Mouse (Mus musculus) stomach, postnatal 0 days (tissue): ENCODE measurements around the gene Pwp2. TPM values are rescaled to one million over a fixed set of nuclear protein-coding genes. Genes with fewer than 3 reads are reported as not detected.

Experiments
- ATAC-seq: fragments of 200-750 bp; cut with Nextera tagmentation; 2 replicates; pipeline ENCODE4 v1.8.0; 2017; ENCODE audit not compliant: low FRiP score, low TSS enrichment
- DNase-seq: peaks from one replicate; pipeline ENCODE4 v3.0.0-alpha.2; 2016; ENCODE audit warnings: low spot score
- H3K27ac ChIP-seq: fragments of 300-500 bp; sonication (generic); replicated peaks from 2 replicates; pipeline ENCODE4 v1.5.1; 2014; ENCODE audit warnings: mild to moderate bottlenecking, control low read depth
- H3K27me3 ChIP-seq: fragments of 300-500 bp; sonication (generic); 2 replicates; pipeline ENCODE4 v1.6.1; 2014; ENCODE audit warnings: low read length; ENCODE audit not compliant: control insufficient read depth, insufficient read depth
- H3K36me3 ChIP-seq: fragments of 300-500 bp; sonication (generic); 2 replicates; pipeline ENCODE4 v1.6.1; 2014; ENCODE audit warnings: low read length, mixed read lengths; ENCODE audit not compliant: control insufficient read depth, insufficient read depth
- H3K4me1 ChIP-seq: fragments of 300-500 bp; sonication (generic); replicated peaks from 2 replicates; pipeline ENCODE4 v1.6.1; 2014; ENCODE audit warnings: antibody characterized with exemption; ENCODE audit not compliant: control insufficient read depth, insufficient read depth
- H3K4me2 ChIP-seq: fragments of 300-500 bp; sonication (generic); replicated peaks from 2 replicates; pipeline ENCODE4 v1.6.1; 2014; ENCODE audit warnings: low read depth, mild to moderate bottlenecking, control low read depth, moderate library complexity
- H3K4me3 ChIP-seq: fragments of 300-500 bp; sonication (generic); 2 replicates; pipeline ENCODE4 v1.5.1; 2014; ENCODE audit warnings: low read depth, low read length, control low read depth
- H3K9ac ChIP-seq: fragments of 300-500 bp; sonication (generic); 2 replicates; pipeline ENCODE4 v1.6.1; 2014; ENCODE audit warnings: mild to moderate bottlenecking, low read length, control low read depth, mixed read lengths
- H3K9me3 ChIP-seq: fragments of 300-500 bp; sonication (generic); 2 replicates; pipeline ENCODE4 v1.6.1; 2016; ENCODE audit warnings: low read length; ENCODE audit not compliant: control insufficient read depth
- CTCF ChIP-seq: IDR thresholded peaks from 2 replicates; pipeline ENCODE4 v1.5.1; 2016; ENCODE audit warnings: antibody characterized with exemption, low read depth, mild to moderate bottlenecking, moderate library complexity
- EP300 ChIP-seq: optimal IDR thresholded peaks from 2 replicates; pipeline ENCODE3; 2016; ENCODE audit warnings: antibody characterized with exemption
- WGBS: fragments of 180-500 bp; shearing (Covaris S2); extraction: QIAGEN DNeasy Blood & Tissue Kit; methylation state at CpG from one replicate; pipeline ENCODE4 v1.1.7; 2014; 5-methylcytosine and 5-hydroxymethylcytosine counted together
- polyA plus RNA-seq: library from polyadenylated mRNA; unstranded; fragments of >200 nt; fragmentation: Nextera tagmentation; extraction: Ambion mirVana; gene quantifications from 2 replicates; pipeline ENCODE4 v1.2.1, GENCODE M21; 2015

Gene Pwp2
- polyA plus RNA-seq, 1 experiment from 2014 or later = 6.2 TPM

DNA sequence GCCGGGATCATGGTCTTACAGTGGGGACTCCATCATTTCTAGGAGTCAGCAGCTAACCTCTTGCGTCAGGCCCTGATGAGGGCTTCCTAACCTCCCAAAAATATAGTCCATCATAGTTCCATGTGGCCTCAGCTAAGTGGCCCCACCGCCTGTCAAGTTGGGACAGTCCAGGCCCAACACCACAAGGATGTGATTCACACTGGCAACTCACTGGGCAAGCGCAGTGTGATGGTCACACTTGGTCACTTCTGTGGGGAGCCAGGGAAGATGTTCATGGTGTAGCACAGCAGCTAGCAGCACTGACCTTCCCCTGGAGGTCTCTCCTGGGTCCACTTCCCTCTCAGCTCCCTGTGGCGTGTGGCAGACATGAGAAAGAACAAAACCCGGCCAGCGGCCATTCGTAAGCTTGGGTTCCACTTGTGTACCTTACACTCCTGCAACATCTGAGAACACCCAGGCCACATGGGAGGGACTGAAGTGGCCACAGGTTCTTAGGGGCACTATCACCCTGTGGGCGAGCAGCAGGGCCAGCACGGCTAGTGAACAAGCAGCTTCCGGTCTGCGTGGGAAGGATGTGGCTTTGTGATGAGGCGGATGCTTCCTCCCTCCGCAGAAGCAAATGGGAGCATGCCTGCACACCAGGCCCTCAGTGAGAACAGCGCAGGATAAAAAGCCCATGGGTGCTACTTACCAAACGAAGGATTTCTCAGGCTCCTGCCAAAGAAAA lies 24.4 kb downstream of the Pwp2 start:
- Histone ChIP-seq H3K9me3 (no peaks in the 10 kb centered on the region), H3K27me3 (no peaks in the 10 kb centered on the region), H3K4me1 (0 out of 2 replicates have a peak, but pooled peaks cover 3% of the 10 kb centered on the region), H3K9ac (no peak overlapping the region), H3K4me3 (no peak overlapping the region), H3K36me3 (peaks cover 11% of the 10 kb centered on the region), H3K27ac (no peak overlapping the region), H3K4me2 (no peak overlapping the region)
- WGBS = 85% methylated on average over 16 of the region's 16 CpGs
- ATAC-seq = no peak
- no peak for TF ChIP-seq CTCF
- no peak for DNase-seq

DNA sequence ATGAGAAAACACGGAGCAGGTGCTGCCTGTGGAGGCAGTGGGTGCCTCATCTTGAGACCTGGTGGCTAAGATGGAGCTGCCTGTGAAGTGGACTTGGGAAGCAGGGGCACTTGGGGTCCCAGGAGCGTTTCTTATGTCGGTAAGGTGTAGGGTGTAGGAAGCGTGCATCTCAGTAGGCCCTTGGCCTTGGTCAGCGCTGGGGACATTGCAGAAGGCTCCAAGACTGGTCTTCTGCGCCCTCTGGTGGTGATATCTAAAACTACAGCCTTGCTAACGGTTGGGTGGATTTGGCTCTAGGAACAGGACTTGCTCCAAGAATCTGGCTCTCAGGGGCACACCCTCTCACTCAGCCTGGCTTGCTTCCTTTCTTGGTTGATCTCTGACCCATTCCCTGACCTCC lies 25.0 kb downstream of the Pwp2 start:
- H3K4me3 ChIP-seq = no peak overlapping the region

DNA sequence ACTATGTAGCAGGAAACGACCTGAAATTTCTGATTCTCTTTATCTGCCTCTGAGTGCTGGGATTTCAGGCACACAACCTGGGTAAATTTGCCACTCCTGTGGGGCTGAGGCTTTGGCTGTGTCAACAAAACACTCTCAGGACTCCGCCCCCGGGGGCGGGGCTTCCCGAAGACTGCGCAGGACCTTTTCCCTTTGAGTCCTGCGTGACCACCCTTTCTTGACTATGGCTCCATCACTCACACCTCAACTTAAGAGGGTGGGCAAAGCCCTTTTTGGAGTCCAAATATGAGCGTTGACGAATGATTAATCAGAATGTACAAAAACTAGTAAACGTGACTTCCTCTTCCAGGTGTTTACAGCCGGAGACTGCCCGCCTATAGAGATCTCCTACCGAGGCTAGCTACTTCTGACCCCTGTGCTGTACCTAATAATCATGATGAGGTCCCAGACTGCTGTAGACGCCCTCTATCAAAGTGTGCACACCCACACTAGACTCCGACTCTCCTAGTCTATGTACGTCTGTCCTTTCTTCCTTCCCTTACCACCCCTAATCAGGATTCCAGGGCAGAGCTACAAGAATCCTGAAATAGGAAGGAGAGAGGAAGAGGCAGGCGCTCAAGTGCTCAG lies 25.6 kb downstream of the Pwp2 start:
- peak overlapping the region; percentile 72 for H3K27ac ChIP-seq
- H3K27me3 ChIP-seq = no peaks in the 10 kb centered on the region
- H3K9ac ChIP-seq = no peak overlapping the region
- H3K4me2 ChIP-seq = peak overlapping the region; percentile 2
- peak; percentile 68 for ATAC-seq
- H3K4me3 ChIP-seq = peak overlapping the region; percentile 0; the same call in 1 of the 2 replicates
- 11% methylated on average over 17 of the region's 17 CpGs for WGBS
- DNase-seq = peak; percentile 90
- peaks cover 9% of the 10 kb centered on the region for H3K36me3 ChIP-seq
- H3K4me1 ChIP-seq = 0 out of 2 replicates have a peak, but pooled peaks cover 3% of the 10 kb centered on the region
- no peaks in the 10 kb centered on the region for H3K9me3 ChIP-seq
- no peak for TF ChIP-seq EP300
- TF ChIP-seq CTCF = no peak

More for the DNA sequence above, 25.0 kb downstream of the Pwp2 start:
- TF ChIP-seq EP300 (no peak), CTCF (peak; percentile 97)
- DNase-seq (peak; percentile 87), ATAC-seq (peak; percentile 79)
- H3K4me2 ChIP-seq = peak overlapping the region; percentile 2; the same call in 1 of the 2 replicates
- peak overlapping the region; percentile 72 for H3K27ac ChIP-seq
- 2% methylated on average over 7 of the region's 7 CpGs for WGBS
- H3K9ac ChIP-seq = no peak overlapping the region
- H3K4me1 ChIP-seq = 0 out of 2 replicates have a peak, but pooled peaks cover 3% of the 10 kb centered on the region
- no peaks in the 10 kb centered on the region for H3K27me3 ChIP-seq
- peaks cover 9% of the 10 kb centered on the region for H3K36me3 ChIP-seq
- H3K9me3 ChIP-seq = no peaks in the 10 kb centered on the region

DNA sequence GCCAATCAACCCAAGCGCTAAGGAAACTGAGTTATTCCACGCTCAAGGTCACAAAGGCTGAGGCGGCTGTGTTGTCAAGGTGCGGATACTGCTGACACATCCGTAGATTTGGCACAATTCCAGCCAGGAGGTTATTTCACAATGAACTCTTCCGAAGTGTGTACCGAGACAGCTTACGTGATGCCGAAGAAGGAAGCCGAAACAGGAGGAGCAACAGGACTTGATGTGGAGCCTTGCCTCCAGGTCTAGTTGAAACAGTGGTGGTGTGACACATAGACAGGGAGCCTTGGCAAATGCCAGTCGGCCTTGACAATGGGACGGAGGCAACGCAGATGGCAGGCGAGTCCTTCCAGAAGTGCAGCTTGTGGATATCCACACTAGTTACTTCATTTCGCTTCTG lies 26.9 kb downstream of the Pwp2 start:
- no peak for TF ChIP-seq CTCF
- TF ChIP-seq EP300 = no peak
- peaks cover 7% of the 10 kb centered on the region for H3K36me3 ChIP-seq
- 0 out of 2 replicates have a peak, but pooled peaks cover 3% of the 10 kb centered on the region for H3K4me1 ChIP-seq
- no peak overlapping the region for H3K4me2 ChIP-seq
- H3K4me3 ChIP-seq = no peak overlapping the region
- H3K27me3 ChIP-seq = no peaks in the 10 kb centered on the region
- peak overlapping the region; percentile 35; the same call in 1 of the 2 replicates for H3K27ac ChIP-seq
- DNase-seq = peak; percentile 64
- H3K9me3 ChIP-seq = no peaks in the 10 kb centered on the region
- 51% methylated on average over 15 of the region's 15 CpGs for WGBS
- no peak overlapping the region for H3K9ac ChIP-seq
- ATAC-seq = peak; percentile 19

DNA sequence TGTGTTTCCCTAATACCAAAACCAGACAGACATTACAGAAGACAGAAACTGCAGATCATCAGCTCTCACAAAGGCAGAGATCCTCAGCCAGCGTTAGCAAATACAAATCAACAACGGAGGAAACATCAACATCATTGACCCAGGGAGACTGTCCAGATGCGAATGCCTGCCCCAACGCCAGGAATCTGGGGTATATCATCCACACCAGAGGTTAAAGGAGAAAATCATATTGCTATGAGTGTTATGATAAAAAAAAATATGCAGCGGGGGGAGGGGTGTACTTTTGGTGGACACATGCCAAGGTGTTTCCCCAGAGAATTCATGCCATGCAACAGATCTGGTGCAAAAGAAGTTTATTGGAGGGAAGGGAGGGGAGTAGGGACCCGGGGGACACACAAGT lies 28.0 kb downstream of the Pwp2 start:
- no peak for DNase-seq
- H3K9me3 ChIP-seq = no peaks in the 10 kb centered on the region
- 59% methylated on average over 6 of the region's 6 CpGs for WGBS

More for the DNA sequence above, 28.0 kb downstream of the Pwp2 start:
- no peak overlapping the region for H3K4me2 ChIP-seq
- H3K27ac ChIP-seq = no peak overlapping the region
- no peak overlapping the region for H3K4me3 ChIP-seq
- H3K27me3 ChIP-seq = no peaks in the 10 kb centered on the region
- H3K9ac ChIP-seq = no peak overlapping the region
- no peak for ATAC-seq
- H3K4me1 ChIP-seq = 0 out of 2 replicates have a peak, but pooled peaks cover 3% of the 10 kb centered on the region
- TF ChIP-seq EP300 = no peak
- no peak for TF ChIP-seq CTCF
- H3K36me3 ChIP-seq = no peaks in the 10 kb centered on the region
